Mouse (Mus musculus): ENCODE measurements around the gene Msx2.
A peak's percentile ranks its signal among the peaks of the same experiment; 100 is the strongest.

The Msx2 gene

DNA sequence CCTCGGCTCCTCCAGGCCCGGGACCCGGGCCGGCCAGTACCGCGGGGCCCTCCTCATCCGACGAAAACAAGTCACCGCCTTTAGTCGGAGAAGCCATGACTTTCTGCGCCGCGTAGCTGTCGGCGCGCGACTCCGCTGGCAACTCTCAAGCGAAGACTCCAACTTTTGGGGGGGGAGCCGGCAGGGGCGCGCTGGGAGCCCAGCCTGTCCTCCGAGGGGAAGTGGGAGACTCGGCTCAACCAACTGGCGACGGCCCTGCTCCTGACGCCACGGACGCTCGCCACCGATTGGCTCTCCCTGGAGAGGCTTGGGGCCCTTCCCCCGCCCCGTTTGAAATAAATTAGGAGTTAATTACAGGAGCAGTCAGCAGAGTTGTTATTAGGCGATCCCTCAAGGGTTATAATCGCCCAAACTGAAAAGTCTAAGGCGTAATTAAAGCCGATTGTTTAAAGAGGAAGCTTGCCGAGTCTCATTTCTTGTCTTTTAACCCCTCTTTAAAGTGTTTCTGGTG is at the start of gene Msx2:
Msx2 (minus strand) TSS at position 461 of the 511 bp plus-strand sequence.
- peak; percentile 9 for DNase-seq (ENCODE audit: low read depth, low spot score)

DNA sequence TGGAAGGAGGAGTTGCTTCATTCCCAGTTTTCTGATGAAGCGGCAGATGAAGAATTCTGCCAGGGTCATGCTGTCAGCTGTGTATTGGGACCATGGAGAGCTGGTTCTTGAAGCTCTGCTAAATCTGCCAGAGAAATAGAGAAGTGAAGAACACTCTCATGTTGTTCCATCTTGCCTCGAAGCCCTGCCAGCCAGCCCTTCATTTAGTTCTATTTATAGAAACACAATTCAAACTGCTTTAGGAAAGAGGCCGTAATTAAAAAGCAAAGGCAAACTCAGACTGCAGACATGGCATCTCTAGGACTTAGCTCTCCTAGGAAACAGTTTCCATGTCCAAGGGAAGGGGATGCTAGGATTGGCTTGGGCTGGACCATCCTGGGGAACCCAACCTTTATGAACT is 48.6 kb upstream of the Msx2 start:
- DNase-seq (ENCODE audit: low read depth, low spot score), result no peak

DNA sequence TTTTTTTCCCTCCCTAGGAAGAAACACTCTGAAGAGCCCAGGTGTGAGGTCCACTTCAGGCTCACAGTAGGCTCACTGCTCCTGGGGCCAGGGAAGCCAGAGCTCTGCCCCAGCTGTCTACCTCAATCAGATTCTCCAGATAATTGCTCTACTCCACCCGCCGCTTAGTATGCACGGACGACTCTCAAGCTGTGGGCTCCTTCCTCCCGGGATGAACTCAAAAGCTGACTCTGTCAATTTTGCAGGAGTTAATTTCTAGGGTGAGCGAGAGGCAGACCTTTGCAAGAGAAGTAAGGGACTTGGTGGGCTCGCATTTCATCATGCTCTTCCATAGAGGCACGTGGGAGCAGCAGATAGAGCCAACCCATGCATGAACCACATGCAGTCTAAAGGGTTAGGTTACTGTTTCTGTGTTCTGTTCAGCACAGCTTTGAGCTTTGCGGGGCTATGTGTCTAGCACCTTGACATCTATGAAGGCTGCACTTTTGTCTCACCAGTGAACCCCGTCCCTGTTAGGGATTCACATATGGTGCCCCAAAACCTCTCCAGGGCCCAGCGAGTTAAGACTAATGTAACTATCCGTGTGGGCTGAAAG is 47.6 kb upstream of the Msx2 start:
- no peak for DNase-seq (ENCODE audit: low read depth, low spot score)

DNA sequence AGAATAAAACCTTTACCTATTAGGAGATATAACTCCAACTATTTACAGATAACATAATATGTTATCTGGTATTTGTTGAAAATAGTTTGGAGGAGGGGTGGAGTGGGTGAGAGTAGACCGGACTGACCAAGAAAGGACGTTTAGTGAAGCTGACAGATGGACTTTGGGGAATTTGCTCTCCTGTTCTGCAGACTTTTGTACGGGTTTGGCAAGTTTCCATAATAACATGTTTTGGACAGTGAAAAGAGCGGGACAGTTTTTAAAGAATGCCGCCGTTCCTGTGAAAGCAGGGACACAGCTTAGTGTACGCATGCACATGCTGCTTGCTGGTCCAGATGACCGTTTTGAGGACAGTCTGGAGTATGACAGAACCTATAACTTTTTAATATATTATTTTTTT is 46.9 kb upstream of the Msx2 start:
- DNase-seq (ENCODE audit: low read depth, low spot score), result no peak

DNA sequence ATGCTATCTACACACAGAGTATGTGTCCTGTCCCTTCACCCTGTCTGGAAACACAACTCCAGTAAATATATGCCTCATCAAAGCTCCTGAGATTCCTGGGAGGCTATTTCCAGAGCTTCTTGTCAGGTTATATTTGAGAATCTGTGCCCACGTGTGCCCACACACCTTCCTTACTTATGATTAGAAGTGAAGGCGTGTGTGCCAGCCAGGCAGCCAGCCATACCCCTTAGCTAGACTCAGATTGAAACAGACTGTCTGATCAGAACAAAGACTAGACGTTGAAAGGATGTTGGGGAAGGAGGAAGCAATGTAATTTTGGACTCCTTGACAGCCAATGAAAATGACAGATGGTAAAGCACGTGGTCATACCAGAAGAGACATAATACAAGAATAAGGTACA is 45.4 kb upstream of the Msx2 start:
- DNase-seq (ENCODE audit: low read depth, low spot score), result peak; percentile 35

DNA sequence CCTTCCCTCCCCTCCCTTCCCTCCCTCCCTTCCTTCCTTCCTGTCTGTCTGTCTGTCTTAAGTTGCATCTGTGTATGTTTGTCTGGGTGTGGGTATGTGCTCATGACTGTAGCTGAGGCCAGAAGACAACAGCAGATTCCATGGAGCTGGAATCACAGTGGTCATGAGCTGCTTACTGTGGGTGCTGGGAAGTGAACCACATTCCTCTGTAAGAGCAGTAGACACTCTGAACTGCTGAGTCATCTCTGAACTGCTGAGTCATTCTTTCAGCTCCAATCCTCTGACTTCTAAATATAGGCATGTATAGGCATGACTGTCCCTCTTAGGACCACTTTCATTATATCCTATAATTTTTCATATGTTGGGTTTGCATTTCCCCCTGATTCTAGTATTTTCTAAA is 41.7 kb upstream of the Msx2 start:
- DNase-seq (ENCODE audit: low read depth, low spot score), result no peak

DNA sequence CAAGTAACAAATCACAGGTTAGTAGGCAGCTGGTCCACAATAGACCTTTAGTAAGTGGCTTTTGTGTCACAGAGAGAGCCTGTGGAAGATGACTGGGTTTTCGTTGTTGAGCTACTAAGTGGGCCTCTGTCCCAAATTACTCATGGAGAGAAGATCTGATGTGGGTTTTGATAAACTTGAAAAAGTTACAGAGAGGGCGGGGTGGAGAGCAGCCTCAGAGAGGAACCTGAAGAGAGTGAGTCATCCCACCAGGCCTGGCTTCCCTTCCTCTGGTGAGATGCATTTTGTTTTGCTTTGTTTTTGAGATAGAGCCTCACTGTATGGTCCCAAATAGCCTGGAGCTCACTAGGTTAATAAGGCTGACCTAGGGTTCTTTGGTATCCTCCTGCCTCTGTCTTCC is 38.5 kb upstream of the Msx2 start:
- no peak for DNase-seq (ENCODE audit: low read depth, low spot score)

DNA sequence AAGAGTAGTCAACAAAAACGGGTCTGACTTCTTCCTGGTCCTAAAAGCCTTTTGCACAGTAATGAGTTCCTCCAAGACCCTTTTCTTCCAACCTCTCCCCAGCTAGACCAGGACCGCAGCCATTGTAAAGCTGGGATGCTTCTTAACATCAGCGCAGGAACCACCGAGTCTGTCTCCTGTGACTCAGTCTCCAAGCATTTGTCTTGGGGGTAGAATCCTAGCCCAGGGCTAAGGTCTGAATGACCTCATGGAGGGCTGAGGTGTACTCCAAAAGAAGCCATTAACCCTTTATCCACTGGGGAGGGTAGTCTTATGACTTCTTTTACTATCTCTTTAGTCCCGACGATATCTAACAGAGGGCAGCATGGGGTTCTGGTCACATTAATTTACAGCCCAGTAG is 29.5 kb upstream of the Msx2 start:
- no peak for DNase-seq (ENCODE audit: low read depth, low spot score)

DNA sequence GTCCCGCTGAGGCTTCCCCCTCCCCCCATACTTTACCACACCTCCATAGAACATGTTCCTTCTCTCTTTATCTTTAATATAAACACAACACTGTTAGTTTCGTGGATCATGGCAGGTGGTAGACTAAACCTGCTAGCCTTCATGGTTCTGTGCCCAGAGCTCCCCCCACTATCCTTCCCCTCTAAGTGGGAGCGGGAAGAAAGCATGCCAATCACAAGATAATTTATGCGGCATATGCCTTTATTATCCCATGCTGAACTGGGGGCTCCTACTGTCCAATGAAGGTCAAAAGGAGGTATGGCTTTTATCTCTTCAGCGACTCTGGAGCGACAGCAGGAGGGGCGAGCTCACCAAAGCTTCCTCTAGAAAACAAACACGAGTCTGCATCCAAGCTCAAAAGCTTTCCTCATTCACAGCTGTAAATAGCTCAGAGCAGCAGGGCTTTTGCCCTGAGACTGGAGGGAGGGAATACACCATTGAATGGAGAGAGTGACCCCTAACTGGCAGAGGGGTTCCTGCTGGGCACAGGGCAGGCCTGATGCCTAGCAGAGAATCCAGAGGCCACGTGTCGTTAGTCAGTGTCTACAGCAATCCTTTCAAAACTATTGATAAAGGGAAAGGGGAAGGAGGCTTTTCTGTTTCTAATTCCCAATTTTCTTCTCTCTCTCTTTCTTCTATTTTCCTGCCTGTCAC is 28.8 kb upstream of the Msx2 start:
- DNase-seq (ENCODE audit: low read depth, low spot score), result no peak

DNA sequence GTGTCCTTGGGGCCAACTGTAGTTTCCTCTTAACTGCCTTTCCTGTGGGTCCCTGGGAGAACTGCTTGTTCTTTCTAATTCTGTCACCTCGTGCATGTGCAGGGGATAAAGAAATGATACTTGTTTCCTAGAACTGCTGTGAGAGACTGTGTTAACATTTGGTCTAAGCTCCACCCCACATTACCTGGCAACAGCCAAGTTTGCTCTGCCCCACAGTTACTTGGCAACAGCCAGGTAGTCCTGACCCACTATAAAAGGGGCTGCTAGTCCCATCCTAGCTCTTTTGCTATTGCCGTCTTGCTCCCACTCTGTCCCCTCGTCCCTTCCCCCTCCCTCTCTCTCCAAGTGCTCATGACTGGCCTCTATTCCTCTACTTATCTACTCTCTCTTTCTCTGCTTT is 28.2 kb upstream of the Msx2 start:
- no peak for DNase-seq (ENCODE audit: low read depth, low spot score)

DNA sequence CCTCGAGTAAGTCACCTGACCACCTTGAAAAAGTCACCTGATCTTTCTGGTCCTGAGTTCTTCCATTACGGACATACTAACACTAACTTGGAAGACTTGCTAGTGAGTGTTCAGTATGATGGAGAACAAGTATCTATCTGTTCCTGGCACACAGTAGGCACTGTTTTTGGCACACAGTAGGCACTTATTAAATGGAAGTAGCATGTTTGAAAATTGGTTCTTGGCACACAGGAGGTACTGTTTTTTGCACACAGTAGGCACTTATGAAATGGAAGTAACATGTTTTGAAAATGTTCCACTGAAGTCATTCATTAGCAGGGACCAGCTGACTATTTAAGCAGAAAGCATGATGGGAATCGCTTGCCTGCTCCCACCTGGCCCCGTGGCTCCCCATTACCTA is 13.6 kb upstream of the Msx2 start:
- no peak for DNase-seq (ENCODE audit: low read depth, low spot score)

DNA sequence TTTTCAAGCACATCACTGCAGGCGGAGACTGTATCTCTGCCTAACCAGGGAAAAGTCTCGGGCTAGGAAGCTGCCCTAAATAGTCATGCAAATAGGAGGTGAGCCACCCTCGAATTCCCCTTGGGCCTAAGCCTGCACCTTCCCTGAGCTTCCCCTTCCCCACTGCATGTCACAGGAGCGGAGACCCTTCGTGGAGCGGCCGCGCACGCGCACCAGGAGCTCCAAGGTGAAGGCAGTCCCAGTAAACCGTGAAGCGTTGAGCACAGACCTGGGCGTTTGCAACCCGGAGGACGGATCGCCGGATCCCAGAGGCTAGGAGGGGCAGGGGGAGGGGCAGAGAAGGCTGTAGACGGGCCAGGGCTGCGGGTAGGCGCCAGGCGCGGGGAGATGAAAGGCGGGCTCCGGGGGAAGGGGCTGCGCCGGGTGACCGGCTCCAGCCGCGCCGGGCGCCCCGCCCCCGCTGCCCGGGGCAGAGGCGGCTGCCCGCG is 2.9 kb upstream of the Msx2 start:
- DNase-seq (ENCODE audit: low read depth, low spot score), result no peak

DNA sequence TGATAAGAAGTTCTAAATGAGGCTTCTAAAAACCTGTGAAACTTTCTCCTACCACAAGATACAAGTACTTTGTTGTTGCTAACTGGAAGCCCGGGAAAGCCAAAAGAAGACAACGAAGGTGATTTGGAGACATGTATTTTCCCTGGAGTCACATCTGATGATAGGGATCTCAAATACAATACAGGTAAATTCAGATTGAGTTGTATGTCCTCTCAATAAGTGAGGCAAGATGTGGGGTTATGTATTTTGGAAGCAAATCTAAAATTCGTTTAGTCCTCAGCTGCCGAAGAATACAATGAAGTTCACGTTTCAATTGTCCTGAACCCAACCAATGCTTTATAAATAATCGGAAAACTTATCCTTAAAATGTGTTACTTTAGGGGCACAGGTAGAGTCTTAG is 1.6 kb upstream of the Msx2 start:
- no peak for DNase-seq (ENCODE audit: low read depth, low spot score)

DNA sequence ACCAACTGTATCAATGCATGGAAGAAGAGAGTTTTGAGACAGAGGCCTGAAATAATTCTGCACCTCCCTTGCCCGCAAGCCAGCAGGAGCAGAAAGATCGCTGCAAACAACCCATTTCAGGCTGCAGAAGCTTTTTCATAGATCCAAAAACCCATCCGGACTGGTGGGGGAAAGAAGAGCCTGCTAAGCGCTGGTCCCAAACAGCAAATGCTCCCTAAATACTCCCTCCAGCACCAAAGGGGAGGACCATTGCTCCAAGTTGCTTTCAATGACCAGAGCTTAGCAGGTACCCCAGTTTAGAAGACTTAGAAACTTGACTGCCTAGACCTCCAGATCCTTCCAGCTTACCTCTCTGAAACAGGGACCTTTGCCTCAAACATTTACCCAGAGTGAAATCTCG is 1.1 kb upstream of the Msx2 start:
- no peak for DNase-seq (ENCODE audit: low read depth, low spot score)

DNA sequence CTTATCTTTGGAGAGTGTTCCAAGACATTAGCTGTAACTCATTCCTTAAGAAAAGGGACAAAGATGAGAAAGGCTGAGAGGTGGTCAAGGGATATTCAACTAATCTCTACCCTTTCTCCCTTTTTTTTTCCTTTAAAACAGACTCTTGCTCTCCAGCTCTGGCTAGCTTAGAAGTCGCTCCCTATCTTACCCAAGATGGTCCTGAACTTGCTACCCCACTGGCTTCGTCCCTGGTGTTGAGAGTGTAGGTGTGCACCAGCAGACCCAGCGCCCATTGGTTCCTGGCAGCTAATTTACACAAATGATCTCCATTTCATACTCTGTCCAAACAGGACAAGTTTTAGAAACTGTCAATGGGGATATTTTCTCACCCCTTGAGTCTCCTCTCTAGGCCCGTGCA is 417 bp upstream of the Msx2 start:
- no peak for DNase-seq (ENCODE audit: low read depth, low spot score)

DNA sequence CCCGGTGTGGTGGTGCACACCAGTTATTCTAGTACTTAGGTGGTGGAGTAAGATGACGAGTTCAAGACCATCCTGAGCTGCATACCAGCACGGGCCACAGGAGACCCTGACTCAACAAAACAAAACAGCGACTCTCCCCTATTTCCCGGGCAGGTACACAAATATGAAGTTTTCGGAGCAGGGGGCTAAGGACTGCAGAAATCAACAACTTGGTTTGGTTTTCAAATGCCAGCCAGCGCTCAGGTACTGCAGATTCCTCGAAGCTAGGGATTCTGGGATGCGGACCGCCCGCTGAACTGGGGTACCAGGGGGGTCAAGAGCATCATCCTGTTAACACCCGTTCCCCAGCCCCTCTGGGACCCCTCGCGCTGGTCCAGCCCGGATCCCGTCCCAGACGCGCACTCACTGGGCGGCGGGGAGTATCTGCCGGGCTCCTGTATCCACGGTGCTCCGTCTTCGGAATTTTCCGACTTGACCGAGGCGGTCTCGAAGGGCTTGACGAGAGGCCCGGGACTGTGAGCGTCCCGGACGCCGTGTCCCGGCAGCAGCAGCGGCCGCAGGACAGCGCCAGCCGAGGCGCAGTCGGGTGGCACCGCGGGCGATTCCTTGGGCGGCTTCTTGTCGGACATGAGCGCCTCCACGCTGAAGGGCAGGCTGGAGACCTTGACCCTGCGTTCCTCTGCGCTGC is 804 bp downstream of the Msx2 start:
- no peak for DNase-seq (ENCODE audit: low read depth, low spot score)

DNA sequence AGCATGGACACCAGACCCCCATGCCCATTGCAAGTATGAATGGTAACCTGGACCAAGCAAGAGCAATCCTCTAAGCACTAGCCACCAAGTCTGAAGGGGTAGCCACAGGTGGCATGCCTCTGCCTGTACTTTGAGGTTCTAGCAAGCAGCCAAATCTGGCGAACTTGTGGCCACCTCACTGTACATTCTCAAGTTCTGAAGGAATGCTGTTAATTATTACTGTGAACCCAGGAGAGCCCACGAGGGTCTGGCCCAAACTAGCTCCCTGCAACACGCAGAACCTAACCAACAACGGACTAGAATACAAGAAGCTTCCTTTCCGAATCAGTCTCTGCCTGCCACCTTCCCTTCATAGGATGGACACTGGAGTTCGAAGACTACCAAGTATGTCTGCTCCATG is 1.5 kb downstream of the Msx2 start:
- no peak for DNase-seq (ENCODE audit: low read depth, low spot score)

DNA sequence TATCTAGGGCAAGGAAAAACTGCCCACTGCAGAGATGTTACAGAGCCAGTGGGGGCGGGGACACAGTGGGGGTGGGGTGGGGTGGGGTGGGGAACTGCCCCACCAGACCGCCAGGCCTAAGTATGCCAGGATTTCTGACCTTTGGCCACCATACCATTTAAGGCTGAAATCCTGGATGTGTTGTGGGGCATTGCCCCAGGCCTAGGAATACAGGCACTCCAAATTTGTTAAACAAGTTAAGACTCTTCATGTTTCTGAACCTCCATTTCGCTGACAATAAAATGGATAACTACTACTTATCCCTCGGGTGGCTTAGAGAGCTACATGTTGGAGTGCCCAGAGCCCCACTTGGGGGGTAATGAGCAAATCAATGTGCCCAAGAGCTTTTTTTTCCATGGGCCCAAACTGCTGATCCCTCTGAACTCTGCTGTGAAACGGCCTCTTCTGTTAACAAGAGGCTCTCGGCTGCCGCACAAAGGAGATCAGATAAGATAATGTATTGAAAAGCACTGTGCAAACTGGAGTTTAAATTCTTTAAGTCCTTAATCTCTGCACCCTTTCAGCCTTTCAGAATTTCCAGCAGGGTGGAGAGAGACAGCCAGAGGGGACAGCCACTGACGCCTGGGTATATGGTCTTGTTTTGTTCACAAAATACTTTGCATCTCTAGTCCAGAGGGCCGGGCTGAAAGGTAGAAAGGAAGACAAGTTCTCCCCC is 2.3 kb downstream of the Msx2 start:
- DNase-seq (ENCODE audit: low read depth, low spot score), result no peak

DNA sequence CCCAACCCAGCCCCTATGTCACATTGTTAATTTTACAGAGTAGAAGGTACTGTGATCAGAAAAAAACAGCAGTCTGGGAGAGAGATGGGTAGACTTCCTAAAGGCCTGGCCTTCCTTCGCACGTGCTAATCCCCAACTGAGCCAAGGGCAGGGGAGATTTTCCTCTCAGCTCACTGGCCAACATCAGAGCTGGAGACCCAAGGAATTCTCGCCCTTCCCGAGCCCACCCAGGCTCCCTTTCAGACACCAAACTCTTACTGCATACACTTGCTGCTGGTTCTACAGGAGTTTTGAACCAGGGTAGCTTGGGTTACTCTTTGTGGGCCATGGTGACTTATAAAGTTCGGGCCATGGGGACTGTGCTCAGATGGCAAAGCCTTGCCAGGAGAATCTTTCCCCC is 3.1 kb downstream of the Msx2 start:
- DNase-seq (ENCODE audit: low read depth, low spot score), result no peak

DNA sequence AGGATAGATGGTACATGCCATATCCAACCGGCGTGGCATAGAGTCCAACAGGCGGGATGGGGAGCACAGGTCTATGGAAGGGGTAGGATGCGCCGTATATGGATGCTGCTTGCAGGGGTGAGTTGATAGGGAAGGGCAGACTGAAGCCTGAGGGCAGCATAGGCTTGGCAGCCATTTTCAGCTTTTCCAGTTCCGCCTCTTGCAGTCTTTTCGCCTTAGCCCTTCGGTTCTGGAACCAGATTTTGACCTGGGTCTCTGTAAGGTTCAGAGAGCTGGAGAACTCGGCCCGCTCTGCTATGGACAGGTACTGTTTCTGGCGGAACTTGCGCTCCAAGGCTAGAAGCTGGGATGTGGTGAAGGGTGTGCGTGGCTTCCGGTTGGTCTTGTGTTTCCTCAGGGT is 4.7 kb downstream of the Msx2 start:
- DNase-seq (ENCODE audit: low read depth, low spot score), result no peak

DNA sequence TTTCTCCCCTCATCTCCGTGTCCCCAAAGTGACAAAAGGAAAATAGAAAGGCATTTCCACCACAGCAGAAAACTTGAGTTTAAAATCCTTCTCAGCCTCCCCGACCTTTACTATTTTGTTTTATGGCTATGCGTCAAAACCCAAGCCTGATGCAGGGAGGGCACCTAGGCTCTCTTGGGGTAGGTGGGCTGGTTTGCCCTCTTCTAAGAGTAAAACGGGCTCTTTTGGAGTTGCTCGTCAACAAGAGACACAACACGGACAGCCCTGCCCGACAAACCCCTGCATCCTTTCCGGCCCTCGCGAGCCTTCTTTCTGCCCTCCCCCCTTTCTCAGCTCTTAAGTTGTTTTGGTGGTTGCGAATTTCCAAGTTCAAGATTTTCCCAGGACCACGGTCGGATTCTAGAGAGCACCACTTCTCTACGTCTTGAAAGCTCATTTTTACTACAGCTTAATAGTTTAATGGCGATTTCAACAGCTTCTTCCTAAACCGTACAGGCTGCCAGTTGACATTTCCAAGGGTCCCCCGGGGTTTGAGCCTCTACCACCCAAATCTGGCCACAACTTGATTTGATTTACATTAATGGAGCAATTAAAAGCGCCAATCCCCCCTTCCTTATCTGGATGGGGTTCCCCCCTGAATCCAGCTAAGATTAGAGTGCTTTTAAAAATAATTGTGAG is 6.5 kb downstream of the Msx2 start:
- DNase-seq (ENCODE audit: low read depth, low spot score), result no peak
